Mouse (Mus musculus): ENCODE results near the gene Vmn1r90. TPM values are rescaled to one million over a fixed set of nuclear protein-coding genes. Genes with fewer than 3 reads are reported as not detected.
"Not testable (repeated sequence)": the region's sequence is repeated elsewhere in the genome, so short reads cannot be mapped to it uniquely, and the experiment has no call there.

The Vmn1r90 gene
- polyA plus RNA-seq (2016; fragmentation: Nextera tagmentation; extraction: Ambion mirVana): 0.31 and 0.50 TPM in 2 replicates

DNA sequence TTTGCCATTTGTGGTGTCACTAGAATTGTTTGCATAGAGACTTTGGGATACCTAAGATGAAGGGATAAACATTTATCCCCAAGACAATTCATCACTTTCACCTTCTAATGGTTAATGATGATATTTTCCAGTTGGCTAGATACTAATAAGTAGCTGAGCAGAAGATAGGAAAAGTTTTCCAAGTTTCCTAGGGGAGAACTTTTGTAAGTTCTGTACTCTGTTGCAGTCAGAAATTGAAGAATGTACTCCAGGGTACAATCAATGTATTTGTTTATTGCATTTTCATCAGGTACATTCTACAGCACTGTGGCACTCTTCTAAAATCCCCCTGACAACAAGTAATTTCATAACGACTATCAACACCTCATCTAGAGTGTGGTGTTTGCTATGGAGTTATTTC, at the start of gene Vmn1r90:
Vmn1r90 (minus strand) TSS at position 101 of the 400 bp plus-strand sequence.
- H3K4me1 ChIP-seq (replicated peaks): no peaks in the 10 kb centered on the region
- no peaks in the 10 kb centered on the region for H3K27me3 ChIP-seq
- H3K4me3 ChIP-seq (replicated peaks): no peak within 1 kb of the TSS
- 72% methylated on average over 1 of the region's 1 CpGs for WGBS
- H3K9me3 ChIP-seq: peaks cover 30% of the 10 kb centered on the region
- no peak within 1 kb of the TSS for H3K9ac ChIP-seq (replicated peaks)
- H3K4me2 ChIP-seq: no peak within 1 kb of the TSS
- ATAC-seq (ENCODE audit: insufficient number of reproducible peaks, insufficient read depth, low FRiP score, low TSS enrichment, low read depth): no peak
- no peak within 1 kb of the TSS for H3K27ac ChIP-seq
- H3K36me3 ChIP-seq: peaks cover 10% of the 10 kb centered on the region; the same call in 1 of the 2 replicates

DNA sequence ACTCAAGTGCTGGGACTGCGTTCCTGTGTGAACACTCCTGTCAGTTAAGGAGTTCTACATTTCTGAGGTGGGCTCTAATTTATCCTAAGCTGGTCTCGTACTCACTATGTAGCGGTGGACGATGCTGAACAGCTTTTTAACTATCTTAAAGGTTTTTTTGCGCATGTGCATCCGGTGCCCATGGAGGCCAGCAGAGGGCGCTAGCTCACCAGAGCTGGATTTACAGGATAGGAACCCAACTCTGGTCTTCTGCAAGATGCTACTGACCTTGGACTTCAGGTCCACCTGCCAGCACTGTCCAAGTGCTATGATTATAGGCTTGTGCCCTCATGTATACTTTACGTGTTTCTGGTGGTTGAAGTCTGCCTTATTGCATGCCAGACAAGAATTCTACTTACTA, 29.7 kb upstream of the Vmn1r90 start:
- peaks cover 21% of the 10 kb centered on the region for H3K9me3 ChIP-seq
- WGBS: 60% methylated on average over 8 of the region's 8 CpGs
- peaks cover 14% of the 10 kb centered on the region for H3K36me3 ChIP-seq
- not testable (repeated sequence) for H3K4me1 ChIP-seq (replicated peaks); H3K4me2 ChIP-seq; H3K4me3 ChIP-seq (replicated peaks); H3K9ac ChIP-seq (replicated peaks); H3K27me3 ChIP-seq; H3K27ac ChIP-seq; ATAC-seq (ENCODE audit: insufficient number of reproducible peaks, insufficient read depth, low FRiP score, low TSS enrichment, low read depth)

DNA sequence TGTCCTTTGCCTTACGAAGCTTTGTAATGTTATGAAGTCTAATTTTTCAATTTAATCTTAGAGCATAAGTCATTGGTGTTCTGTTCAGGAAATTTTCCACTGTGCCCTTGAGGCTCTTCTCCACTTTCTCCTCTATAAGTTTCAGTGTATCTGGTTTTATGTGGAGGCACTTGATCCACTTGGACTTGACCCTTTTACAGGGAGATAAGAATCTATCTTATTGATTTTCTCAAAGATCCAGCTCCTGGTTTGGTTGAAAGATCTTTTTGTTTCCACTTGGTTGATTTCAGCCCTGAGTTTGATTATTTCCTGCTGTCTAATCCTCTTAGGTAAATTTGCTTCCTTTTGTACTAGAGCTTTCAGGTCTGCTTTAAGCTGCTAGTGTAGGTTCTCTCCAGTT, 11.0 kb downstream of the Vmn1r90 start:
- H3K4me2 ChIP-seq: no peak overlapping the region
- peaks cover 42% of the 10 kb centered on the region; the same call in 1 of the 2 replicates for H3K9me3 ChIP-seq
- no peak for ATAC-seq (ENCODE audit: insufficient number of reproducible peaks, insufficient read depth, low FRiP score, low TSS enrichment, low read depth)
- no peak overlapping the region for H3K4me3 ChIP-seq (replicated peaks)
- H3K4me1 ChIP-seq (replicated peaks): no peaks in the 10 kb centered on the region
- H3K36me3 ChIP-seq: no peaks in the 10 kb centered on the region
- H3K27me3 ChIP-seq: no peaks in the 10 kb centered on the region
- no peak overlapping the region for H3K9ac ChIP-seq (replicated peaks)
- H3K27ac ChIP-seq: no peak overlapping the region
- WGBS: 90% methylated on average over 1 of the region's 1 CpGs

DNA sequence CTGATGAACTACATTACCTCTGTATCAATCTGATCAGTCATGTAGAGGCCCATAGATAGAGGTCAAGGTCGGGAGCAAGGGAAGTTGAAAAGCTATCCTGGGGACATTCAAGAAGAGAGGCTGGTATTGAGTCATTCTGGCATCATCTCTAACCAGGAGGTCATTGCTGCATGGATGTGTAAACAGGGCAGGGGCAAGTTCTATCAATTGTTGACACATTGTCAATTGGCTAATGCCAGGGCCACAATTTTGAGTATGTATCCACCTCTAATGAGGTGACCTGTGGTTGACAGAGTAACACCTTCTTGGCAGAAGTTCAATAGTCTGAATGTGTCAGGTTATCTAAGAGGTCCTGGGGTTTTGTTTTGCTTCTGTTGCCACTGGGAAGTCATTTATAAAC, 38.0 kb downstream of the Vmn1r90 start:
- no peak overlapping the region for H3K4me2 ChIP-seq
- H3K36me3 ChIP-seq: no peaks in the 10 kb centered on the region
- no peaks in the 10 kb centered on the region for H3K4me1 ChIP-seq (replicated peaks)
- WGBS: 49% methylated on average over 1 of the region's 1 CpGs
- no peak overlapping the region for H3K4me3 ChIP-seq (replicated peaks)
- H3K27ac ChIP-seq: no peak overlapping the region
- no peak for ATAC-seq (ENCODE audit: insufficient number of reproducible peaks, insufficient read depth, low FRiP score, low TSS enrichment, low read depth)
- H3K9ac ChIP-seq (replicated peaks): no peak overlapping the region
- H3K27me3 ChIP-seq: no peaks in the 10 kb centered on the region
- peaks cover 29% of the 10 kb centered on the region for H3K9me3 ChIP-seq

DNA sequence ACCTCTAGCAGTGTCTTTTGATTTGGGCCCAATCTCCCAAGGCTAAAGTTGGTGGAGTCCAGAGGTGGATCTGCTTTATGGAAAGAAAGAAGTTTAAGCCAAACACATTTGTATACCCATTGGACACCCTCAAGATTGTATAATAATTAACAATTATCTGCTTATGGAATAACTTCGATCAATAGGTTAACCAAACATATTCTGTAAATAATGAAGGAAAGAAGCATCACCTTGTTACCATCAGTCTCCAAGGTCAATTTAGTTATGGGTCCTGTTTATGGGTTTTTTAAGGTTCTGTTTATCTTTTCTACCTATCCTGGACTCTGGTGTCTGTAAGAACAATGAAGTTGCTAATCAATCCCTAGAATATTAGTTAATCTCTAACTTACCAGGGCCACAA, 40.7 kb downstream of the Vmn1r90 start:
- no peak overlapping the region for H3K27ac ChIP-seq

DNA sequence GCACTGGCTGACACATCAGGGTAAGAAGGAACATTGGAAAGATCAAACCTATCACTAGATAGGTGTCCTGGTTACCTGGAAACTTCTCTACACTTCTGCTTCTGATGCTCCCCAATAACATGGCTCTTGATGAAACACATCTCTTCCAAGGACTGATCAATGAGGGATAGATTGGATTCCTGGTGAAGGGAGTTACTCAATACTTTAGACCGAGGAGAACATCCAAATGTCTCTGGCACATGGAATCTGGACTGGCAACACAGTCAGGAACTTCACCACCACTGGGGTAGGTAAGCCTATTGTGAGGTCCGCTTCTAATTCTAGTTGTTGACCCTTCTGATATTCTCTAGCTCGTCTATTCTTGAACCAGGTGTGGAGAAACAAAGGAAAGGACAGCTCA, 45.0 kb downstream of the Vmn1r90 start:
- H3K9me3 ChIP-seq: peaks cover 52% of the 10 kb centered on the region
- no peak overlapping the region for H3K4me2 ChIP-seq
- no peaks in the 10 kb centered on the region for H3K4me1 ChIP-seq (replicated peaks)
- H3K4me3 ChIP-seq (replicated peaks): no peak overlapping the region
- ATAC-seq (ENCODE audit: insufficient number of reproducible peaks, insufficient read depth, low FRiP score, low TSS enrichment, low read depth): no peak
- no peak overlapping the region for H3K27ac ChIP-seq
- H3K36me3 ChIP-seq: no peaks in the 10 kb centered on the region
- H3K27me3 ChIP-seq: no peaks in the 10 kb centered on the region
- no peak overlapping the region for H3K9ac ChIP-seq (replicated peaks)
- 80% methylated on average over 3 of the region's 3 CpGs for WGBS

More for the DNA sequence above, 40.7 kb downstream of the Vmn1r90 start:
- no peak overlapping the region for H3K4me3 ChIP-seq (replicated peaks)
- no peaks in the 10 kb centered on the region for H3K36me3 ChIP-seq
- H3K4me2 ChIP-seq: no peak overlapping the region
- 90% methylated on average over 1 of the region's 1 CpGs for WGBS
- H3K9ac ChIP-seq (replicated peaks): no peak overlapping the region
- ATAC-seq (ENCODE audit: insufficient number of reproducible peaks, insufficient read depth, low FRiP score, low TSS enrichment, low read depth): no peak
- H3K9me3 ChIP-seq: peaks cover 49% of the 10 kb centered on the region
- H3K4me1 ChIP-seq (replicated peaks): no peaks in the 10 kb centered on the region
- H3K27me3 ChIP-seq: no peaks in the 10 kb centered on the region

Other genes starting within 250 kb of the Vmn1r90 start
- not detected in 2 replicates for gene Obox8, start 229.9 kb downstream of the Vmn1r90 start, polyA plus RNA-seq (2016; fragmentation: Nextera tagmentation; extraction: Ambion mirVana)
- gene Sult2a8, start 116.7 kb downstream of the Vmn1r90 start, polyA plus RNA-seq (2016; fragmentation: Nextera tagmentation; extraction: Ambion mirVana): not detected in 2 replicates
- not detected in 2 replicates for gene Sult2a7, start 69.3 kb downstream of the Vmn1r90 start, polyA plus RNA-seq (2016; fragmentation: Nextera tagmentation; extraction: Ambion mirVana)
- gene Obox7, start 96.0 kb upstream of the Vmn1r90 start, polyA plus RNA-seq (2016; fragmentation: Nextera tagmentation; extraction: Ambion mirVana): not detected in 2 replicates

Measured in limb, embryonic 12.5 days (tissue).